Mouse (Mus musculus) sigmoid colon, adult 10 weeks (tissue): ENCODE results near the gene Rasl2-9. TPM values are rescaled to one million over a fixed set of nuclear protein-coding genes. Genes with fewer than 3 reads are reported as not detected.

Experiments used
- polyA plus RNA-seq: library from polyadenylated mRNA; stranded (reverse); fragments of 350-450 nt; fragmentation: Illumina TruSeq; extraction: RNeasy Lipid Tissue Mini Kit (QIAGEN cat#74804); gene quantifications from one replicate; pipeline ENCODE4 v1.2.3, GENCODE M21; 2014; ENCODE audit warnings: low read depth, low replicate concordance

The Rasl2-9 gene
- 1.2 TPM for polyA plus RNA-seq

DNA sequence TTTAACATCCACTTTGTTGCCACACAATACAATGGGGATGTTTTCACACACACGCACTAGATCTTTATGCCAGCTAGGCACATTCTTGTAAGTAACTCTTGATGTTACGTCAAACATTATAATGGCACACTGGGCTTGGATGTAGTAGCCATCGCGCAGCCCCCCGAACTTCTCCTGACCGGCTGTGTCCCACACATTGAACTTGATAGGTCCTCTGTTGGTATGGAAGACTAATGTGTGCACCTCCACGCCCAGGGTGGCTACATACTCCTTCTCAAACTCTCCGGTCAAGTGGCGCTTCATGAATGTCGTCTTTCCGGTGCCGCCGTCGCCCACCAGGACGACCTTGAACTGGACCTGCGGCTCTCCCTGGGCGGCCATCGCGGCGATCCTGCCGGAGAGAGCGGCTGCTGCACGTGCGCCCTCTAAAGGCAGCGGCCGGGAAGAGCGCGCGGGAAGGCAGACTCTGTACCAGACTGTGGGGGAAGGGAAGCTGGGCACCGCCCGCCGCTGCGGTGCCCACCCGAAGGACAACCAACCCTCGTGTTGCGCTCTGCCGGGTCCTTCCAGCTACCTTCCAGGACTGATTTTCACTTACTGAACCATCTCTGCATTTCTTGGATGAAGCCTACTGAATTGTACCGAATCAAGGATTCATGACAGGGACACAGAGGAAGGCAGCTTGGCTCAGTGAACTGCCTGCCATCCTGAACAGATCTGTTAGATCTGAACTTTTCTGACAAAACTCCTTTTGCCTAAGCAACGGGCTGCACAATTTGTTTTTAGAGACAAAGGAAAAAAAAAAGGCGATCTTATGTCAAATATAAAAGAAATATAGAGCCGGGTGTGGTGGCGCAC, at the start of gene Rasl2-9:
Gene Rasl2-9 (minus strand): TSS at position 402 of the 858 bp plus-strand sequence.

GRCm38 (mm10) chr7:5149570-5149969, 23.8 kb upstream of the Rasl2-9 start, which contains the start of gene Vmn1r55:
TSS of gene Vmn1r55 (minus strand) at chr7:5149670.

DNA sequence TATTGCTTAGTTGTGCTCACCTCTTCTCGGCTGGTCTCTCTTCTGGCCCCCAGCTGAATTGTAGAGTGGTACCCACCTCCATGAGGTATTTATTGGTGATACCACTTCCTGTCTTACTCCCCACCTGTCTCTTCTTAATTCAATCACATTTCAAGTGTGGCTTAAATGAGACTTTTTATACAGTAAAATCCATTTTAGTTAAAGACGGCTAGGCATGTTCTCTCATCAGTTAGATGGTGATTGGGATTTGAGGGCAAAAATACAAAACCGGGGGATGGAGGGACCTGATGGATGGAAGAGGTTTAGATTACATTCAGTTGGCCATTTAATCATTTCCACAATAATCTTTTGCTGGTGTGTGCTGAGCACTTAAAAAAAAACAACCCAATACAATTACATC, 8.9 kb downstream of the Rasl2-9 start, which contains the start of gene Rfpl4:
Gene Rfpl4 (minus strand): TSS at position 101 of the 400 bp plus-strand sequence.

GRCm38 (mm10) chr7:5080010-5080751, 45.6 kb downstream of the Rasl2-9 start, which contains the start of gene Epn1:
TSS of gene Epn1 (plus strand) at chr7:5080235.

Other genes with a start within 250 kb of the Rasl2-9 start
- gene Isoc2a, start 248.8 kb downstream of the Rasl2-9 start, polyA plus RNA-seq, result 0.44 TPM
- gene Gm36210, start 219.4 kb downstream of the Rasl2-9 start, polyA plus RNA-seq, result not detected
- not detected for gene Zfp628, start 210.7 kb downstream of the Rasl2-9 start, polyA plus RNA-seq
- 1.5 TPM for gene Nat14, start 203.9 kb downstream of the Rasl2-9 start, polyA plus RNA-seq
- 0.38 TPM for gene Ssc5d, start 200.2 kb downstream of the Rasl2-9 start, polyA plus RNA-seq
- not detected for gene Sbk2, start 161.5 kb downstream of the Rasl2-9 start, polyA plus RNA-seq
- not detected for gene Sbk3, start 154.8 kb downstream of the Rasl2-9 start, polyA plus RNA-seq
- 36.0 TPM for gene Zfp579, start 129.8 kb downstream of the Rasl2-9 start, polyA plus RNA-seq
- gene Zfp524, start 111.5 kb downstream of the Rasl2-9 start, polyA plus RNA-seq, result not detected
- 12.5 TPM for gene Fiz1, start 111.3 kb downstream of the Rasl2-9 start, polyA plus RNA-seq
- not detected for gene Gm44973, start 110.5 kb downstream of the Rasl2-9 start, polyA plus RNA-seq
- 9.8 TPM for gene Zfp865, start 105.6 kb downstream of the Rasl2-9 start, polyA plus RNA-seq
- not detected for gene Ccdc106, start 105.4 kb downstream of the Rasl2-9 start, polyA plus RNA-seq
- gene 4632433K11Rik, start 91.8 kb downstream of the Rasl2-9 start, polyA plus RNA-seq, result 2.8 TPM
- gene Zfp784, start 87.5 kb downstream of the Rasl2-9 start, polyA plus RNA-seq, result 7.6 TPM
- gene Zfp580, start 74.4 kb downstream of the Rasl2-9 start, polyA plus RNA-seq, result 0.41 TPM
- gene U2af2, start 63.8 kb downstream of the Rasl2-9 start, polyA plus RNA-seq, result 19.6 TPM
- gene Epn1, start 45.7 kb downstream of the Rasl2-9 start, polyA plus RNA-seq, result 3.2 TPM
- not detected for gene Rfpl4, start 9.0 kb downstream of the Rasl2-9 start, polyA plus RNA-seq
- not detected for gene Vmn1r55, start 23.7 kb upstream of the Rasl2-9 start, polyA plus RNA-seq
- gene Vmn1r56, start 70.8 kb upstream of the Rasl2-9 start, polyA plus RNA-seq, result not detected
- not detected for gene Vmn1r57, start 92.5 kb upstream of the Rasl2-9 start, polyA plus RNA-seq
- gene Gm5065, start 224.6 kb upstream of the Rasl2-9 start, polyA plus RNA-seq, result not detected
- gene Nlrp2, start 225.1 kb upstream of the Rasl2-9 start, polyA plus RNA-seq, result not detected